Mouse (Mus musculus) bone marrow macrophage, adult 2 months (primary cell): Measurements from ENCODE around the gene Gm10354.
"Not testable (repeated sequence)": the region's sequence is repeated elsewhere in the genome, so short reads cannot be mapped to it uniquely, and the experiment has no call there.

Source experiments
- CTCF ChIP-seq: IDR thresholded peaks from 2 replicates; pipeline ENCODE4 v1.5.1; 2012; ENCODE audit warnings: low read depth, mild to moderate bottlenecking, low read length, moderate library complexity
- POLR2A ChIP-seq: IDR thresholded peaks from 2 replicates; pipeline ENCODE4 v1.6.1; 2012; ENCODE audit warnings: mild to moderate bottlenecking, low read depth, low read length, borderline replicate concordance

- not testable (repeated sequence) for TF ChIP-seq POLR2A, CTCF
Observed at GRCm38 (mm10) chr5:14927047-14927446, 51.7 kb downstream of the Gm10354 start.
